Mouse (Mus musculus) cerebellum, adult 9-11 months (tissue): ENCODE data around the gene Ccdc8.

Experiments used
- DNase-seq: peaks from one replicate; pipeline ENCODE4 v3.0.0; 2022

The Ccdc8 gene

GRCm38 (mm10) chr7:16978173-16978572, 14.3 kb upstream of the Ccdc8 start:
- DNase-seq = no peak

- no peak for DNase-seq
These were observed 13.9 kb upstream of the Ccdc8 start for GRCm38 (mm10) chr7:16978593-16978992.

GRCm38 (mm10) chr7:16980348-16980747, 12.2 kb upstream of the Ccdc8 start:
- no peak for DNase-seq

- DNase-seq = peak; percentile 90
These were observed 9.5 kb upstream of the Ccdc8 start, which contains the start of gene Gm42372 for GRCm38 (mm10) chr7:16982859-16983568. Gene Gm42372 (plus strand): TSS chr7:16983086.

GRCm38 (mm10) chr7:16987541-16988149, 4.9 kb upstream of the Ccdc8 start:
- DNase-seq = no peak

GRCm38 (mm10) chr7:16988405-16988804, 4.1 kb upstream of the Ccdc8 start:
- DNase-seq = peak; percentile 37

GRCm38 (mm10) chr7:16990006-16990744, 2.3 kb upstream of the Ccdc8 start:
- DNase-seq = no peak

GRCm38 (mm10) chr7:16991681-16992450, 642 bp upstream of the Ccdc8 start:
- DNase-seq = no peak

DNA sequence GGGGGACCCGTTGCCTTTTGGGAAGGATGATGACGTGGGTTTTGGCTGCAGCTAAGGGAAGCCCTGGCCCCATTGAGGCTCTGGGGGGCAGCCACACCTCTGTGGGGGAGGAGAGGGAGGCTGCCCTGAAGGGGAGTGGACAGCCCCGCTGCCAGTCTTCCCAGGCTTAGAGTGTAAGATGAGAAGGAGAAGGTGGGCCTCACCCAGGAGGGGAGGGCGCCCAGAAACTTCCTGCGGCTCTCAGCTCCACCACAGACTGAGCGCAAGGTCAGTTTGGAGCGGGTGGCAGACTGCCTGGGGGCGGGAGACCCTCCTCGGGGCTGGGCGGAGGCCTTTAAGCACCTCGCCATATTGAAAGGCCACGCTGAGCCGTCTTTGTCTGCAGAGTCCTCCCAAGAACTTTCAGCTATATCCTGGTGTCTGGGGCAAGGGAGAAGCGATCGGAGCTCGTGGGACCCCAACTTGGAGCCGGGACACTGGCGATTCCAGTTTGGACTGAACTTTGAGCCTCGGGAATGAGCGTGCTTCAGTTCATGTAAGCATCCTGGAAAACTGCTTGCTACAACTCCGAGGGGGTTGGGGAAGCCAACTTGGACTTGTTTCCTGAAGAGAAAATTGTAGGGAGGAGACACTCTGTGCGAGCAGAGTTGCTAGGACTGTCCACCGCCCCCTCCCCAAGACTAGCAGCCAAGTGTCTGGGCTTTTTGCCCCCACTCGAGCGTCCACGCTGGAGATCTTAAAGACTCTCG, 1.3 kb downstream of the Ccdc8 start:
- peak; percentile 28 for DNase-seq

DNA sequence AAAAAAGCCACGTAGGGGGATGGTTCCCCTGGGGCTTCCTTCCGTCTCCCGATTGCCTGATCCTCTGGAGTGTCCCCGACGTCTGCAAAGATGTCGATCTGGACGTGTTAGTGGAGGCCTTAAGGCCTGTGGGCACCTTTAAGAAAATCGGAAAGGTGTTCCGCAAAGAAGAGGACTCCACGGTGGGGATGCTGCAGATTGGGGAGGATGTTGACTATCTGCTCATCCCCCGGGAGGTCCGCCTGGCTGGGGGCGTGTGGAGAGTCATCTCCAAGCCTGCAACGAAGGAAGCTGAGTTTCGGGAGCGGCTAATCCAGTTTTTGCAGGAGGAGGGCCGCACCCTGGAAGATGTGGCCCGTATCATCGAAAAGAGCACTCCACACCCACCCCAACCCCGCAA, 1.9 kb downstream of the Ccdc8 start:
- DNase-seq = peak; percentile 16

GRCm38 (mm10) chr7:16995345-16995744, 2.8 kb downstream of the Ccdc8 start:
- no peak for DNase-seq

GRCm38 (mm10) chr7:16999233-16999632, 6.7 kb downstream of the Ccdc8 start:
- no peak for DNase-seq

DNA sequence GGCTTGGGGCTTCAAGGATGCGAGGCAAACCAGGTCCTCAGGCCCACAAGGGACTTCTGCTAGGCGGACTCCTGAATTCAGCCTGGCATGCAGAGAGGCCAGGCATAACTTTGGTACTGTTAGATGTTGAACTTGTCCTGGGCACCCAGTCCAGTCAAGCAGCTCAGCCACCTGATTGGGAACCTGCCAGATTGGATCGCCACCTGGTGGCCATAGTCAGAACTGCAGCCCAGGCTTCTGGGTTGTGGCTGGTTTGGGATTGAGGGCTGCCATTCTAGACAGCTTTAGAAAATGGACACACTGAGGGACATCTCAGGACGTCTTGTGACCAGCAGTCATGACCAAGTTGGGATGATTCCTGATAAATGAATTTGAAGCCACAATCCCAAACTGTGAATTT, 7.1 kb downstream of the Ccdc8 start:
- DNase-seq = peak; percentile 87

DNA sequence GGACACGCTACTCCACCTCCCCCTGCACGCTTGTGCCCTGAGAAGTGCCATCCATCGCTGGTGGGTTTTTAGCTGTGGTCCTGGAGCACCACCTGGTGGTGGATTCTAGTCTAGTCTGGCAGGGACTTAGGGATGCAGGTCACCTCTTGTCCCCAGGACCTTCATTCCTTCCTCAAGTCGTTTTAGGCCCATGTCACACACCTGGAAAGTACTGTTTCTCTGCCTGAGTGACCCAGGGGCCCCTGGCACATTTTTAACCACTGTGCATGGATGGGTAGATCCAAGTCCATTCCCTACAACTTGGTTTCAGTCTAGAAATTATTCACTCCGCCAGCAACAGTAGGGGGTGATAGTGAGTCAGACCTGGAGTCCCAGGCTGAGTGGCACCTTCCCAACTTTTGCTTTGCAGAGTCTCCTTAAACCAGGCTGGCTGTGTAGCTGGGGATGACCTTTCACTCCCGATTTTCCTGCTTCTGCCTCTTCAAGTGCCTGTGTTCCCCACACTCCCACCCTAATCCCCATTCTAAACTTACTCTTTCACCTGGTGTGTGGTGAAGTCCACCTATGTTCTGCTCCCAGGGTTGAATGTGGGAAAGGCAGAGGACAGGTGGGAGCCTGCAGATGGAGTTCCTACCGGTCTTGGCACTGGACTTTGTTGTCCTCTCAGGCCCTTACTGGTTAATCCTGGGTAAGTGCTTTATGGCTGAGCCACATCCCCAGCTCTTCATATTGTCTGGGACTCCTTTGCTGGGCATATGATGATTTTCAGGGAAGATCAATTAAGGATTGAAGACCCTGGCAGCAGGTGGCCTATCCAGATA, 10.1 kb downstream of the Ccdc8 start:
- peak; percentile 90 for DNase-seq

DNA sequence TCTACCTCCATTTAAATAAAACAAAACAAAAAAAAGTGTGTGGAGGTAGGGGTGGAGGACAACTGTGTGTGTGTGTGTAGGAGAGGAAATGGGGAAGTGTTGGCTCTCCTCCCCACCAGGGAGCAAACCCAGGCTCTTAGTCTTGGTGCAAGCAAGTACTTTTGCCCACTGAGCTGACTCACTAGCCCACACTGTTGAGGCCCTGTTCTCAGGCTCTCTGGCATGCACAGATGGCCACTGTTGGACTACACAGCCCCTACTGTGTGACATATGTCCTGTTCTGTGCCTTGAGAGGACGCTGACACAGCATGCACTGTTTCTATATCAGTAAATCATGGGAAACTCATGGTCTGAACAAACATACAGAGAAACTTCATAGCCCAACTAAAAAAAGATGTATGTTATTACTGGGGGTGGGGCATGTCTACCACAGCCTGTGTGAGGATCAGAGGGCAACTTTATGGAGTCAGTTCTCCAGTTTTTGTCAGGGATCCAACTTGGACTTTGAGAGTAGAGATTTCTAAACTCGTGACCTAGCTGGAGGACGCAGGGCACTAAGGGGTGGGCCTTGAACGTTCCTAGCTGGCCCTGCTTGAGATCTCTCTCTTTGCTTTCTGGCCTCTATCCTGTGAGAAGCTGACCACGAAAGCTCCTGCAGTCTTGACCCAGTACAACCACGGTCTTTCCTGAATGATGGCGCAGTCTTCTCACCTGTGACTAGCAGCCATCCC, 10.9 kb downstream of the Ccdc8 start:
- DNase-seq = peak; percentile 87

DNA sequence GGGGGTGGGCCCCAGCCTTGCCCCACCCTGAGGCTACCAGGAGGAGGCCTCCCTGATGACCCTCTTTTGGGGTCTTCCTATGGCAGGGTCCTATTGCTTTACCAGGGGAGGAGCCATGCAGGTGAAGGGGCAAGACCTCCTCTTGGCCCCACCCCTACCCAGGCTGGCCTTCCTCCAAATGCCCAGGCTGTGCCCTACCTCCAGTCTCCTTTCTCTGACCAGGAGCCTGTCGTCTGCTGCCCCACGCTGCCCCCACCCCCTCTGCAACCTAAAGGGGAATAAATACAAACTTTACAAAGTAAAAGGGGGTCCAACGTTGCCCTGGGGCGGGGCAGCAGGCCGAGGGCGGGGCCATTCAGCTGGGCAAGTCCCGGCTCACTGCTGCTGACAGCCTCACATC, 12.2 kb downstream of the Ccdc8 start:
- peak; percentile 70 for DNase-seq

DNA sequence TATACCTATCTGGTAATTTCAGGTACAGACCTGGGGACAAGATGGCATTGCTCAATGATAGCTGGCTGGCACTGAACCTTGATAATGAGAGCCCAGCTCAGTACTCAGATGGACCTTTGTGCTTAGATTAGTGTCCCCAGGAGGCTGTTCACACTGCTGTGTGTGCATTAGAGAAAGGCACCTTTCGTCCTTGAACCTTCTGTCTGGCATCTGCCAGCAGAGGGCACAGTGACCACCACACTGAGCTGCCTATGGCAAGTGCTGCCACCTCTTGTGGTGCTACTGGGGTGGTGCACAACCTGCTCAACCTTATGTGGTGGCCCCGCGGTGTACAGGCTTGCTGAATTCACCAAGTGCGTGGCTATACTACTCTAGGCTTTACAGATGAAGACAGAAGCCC, 14.8 kb downstream of the Ccdc8 start:
- peak; percentile 63 for DNase-seq

DNA sequence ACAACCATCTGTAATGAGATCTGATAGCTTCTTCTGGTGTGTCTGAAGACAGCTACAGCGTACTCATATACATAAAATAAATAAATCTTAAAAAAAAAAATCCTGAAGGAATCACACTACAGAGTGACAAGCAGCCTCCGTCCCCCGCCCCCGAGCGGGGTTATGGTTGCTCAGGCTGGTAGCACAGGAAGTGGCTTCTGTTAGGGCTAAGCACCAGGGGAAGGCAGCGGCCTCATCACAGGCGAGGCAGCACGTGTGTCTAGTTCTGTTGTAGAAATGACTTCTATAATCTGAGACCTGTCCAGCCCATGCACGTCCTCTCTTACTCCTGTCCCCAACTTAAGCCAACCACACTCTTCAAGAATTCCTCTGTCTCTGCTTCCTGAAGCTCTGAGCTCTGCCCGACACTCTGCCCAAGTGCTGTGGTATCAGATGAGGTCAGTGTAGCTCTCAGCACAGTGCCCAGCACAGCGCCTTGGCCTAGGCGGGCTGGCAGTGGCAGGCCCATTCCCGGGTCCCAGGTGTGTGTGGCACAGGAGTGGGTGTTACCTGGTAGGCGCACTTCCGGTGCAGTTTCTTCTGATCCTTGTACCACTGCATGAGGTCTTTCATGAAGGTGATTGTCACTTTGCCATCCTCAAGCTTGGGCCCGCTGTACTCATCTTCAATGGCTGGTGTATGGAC, 17.0 kb downstream of the Ccdc8 start:
- peak; percentile 26 for DNase-seq

DNA sequence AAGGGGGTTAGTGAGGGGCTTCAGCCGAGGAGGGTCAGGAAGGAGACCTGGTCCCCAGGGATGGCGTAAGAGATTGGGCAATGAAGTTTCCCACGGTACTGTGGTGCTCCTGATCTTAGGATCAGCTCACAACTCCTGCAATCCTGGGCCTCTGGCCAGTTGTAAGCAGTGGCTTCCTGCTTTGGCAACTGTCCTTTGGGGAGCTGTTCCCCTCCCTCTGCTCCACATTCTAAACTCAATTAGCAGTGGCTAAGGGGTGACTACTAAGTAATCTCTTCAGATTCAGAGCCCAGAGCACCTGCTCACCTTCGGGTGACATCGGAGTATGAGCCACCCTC, 17.5 kb downstream of the Ccdc8 start:
- DNase-seq = peak; percentile 35

DNA sequence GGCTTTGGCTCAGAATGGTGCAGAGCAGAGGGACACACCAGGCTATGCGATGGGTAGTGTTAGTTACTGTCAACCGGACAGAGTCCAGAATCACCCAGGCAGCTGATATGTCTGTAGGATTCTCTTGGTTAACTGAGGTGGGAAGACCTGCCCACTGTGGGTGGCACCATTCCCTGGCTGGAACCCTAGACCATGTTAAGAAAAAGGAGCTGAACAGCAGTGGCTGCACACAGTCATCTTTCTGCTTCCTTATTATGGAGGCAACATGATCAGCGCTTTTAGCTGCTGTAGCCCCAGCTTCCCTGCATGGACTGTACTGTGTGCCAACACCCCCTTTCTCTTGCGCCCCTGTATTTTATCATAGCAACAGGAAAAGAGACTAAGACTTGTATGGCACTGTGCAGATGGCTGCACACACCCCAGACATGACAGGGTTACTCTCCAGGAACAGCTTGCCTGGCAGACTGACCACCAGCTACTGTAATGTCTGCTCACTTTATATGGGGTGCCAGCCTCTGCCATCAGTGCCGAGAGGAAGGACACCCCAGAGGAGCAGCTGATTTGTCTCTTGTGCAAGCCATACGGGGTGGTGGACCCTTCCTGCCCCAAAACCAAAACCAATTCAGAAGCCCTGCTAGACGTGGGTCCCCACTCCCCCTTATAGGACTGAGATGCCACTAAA, 19.5 kb downstream of the Ccdc8 start:
- peak; percentile 80 for DNase-seq
